Mouse (Mus musculus): ENCODE results near the gene Olfr1394. TPM values are rescaled to one million over a fixed set of nuclear protein-coding genes. Genes with fewer than 3 reads are reported as not detected.
A peak's percentile ranks its signal among the peaks of the same experiment; 100 is the strongest.

Gene Olfr1394
- total RNA-seq, 1 experiment: not detected

- in situ Hi-C loops (cut with MboI; ENCODE audit: low sequenced_read_pairs in 2 of 2, unreplicated experiment in 2 of 2): loop anchor here in 1 of 2 experiments (10.0 kb wide), 1 partner anchor 245 kb away; the partner anchor contains the start of gene Irgm1
- no peaks in the 10 kb centered on the region for H3K9me3 ChIP-seq (ENCODE audit: control insufficient read depth, insufficient read depth, low read depth, low read length)
- H3K9ac ChIP-seq (ENCODE audit: insufficient read depth, low read depth, low read length, poor library complexity, severe bottlenecking): no peak overlapping the region
- H3K4me3 ChIP-seq (ENCODE audit: insufficient read depth in 1 of 2, low read depth in 1 of 2, low read length in 2 of 2, poor library complexity in 1 of 2, severe bottlenecking in 1 of 2): no peak overlapping the region
- no peak overlapping the region for H3K27ac ChIP-seq (ENCODE audit: insufficient read depth, low read depth, low read length, poor library complexity, severe bottlenecking)
- DNase-seq (ENCODE audit: low read depth, low spot score): no peak
- H3K4me1 ChIP-seq (ENCODE audit: control insufficient read depth in 2 of 2, insufficient read depth in 2 of 2, low read length in 2 of 2, poor library complexity in 1 of 2): no peaks in the 10 kb centered on the region
- H3K36me3 ChIP-seq (ENCODE audit: control insufficient read depth, insufficient read depth, low read length, poor library complexity, severe bottlenecking): no peaks in the 10 kb centered on the region
- no peak for TF ChIP-seq ZNF384 (IDR thresholded peaks at IDR 0.05; ENCODE audit: low read depth, low read length)
- no peak for TF ChIP-seq ZC3H11A (IDR thresholded peaks at IDR 0.05; ENCODE audit: borderline replicate concordance, low read depth, low read length)
- no peak for TF ChIP-seq MAFK (IDR thresholded peaks at IDR 0.05; ENCODE audit: insufficient read depth, low read depth, low read length)
- no peak for TF ChIP-seq CHD2 (IDR thresholded peaks at IDR 0.05; ENCODE audit: low read depth, low read length)
- TF ChIP-seq HCFC1 (IDR thresholded peaks at IDR 0.05; ENCODE audit: borderline replicate concordance, insufficient read depth, low read length): no peak
These were observed 34.5 kb upstream of the Olfr1394 start for GRCm38 (mm10) chr11:49119635-49120034.

DNA sequence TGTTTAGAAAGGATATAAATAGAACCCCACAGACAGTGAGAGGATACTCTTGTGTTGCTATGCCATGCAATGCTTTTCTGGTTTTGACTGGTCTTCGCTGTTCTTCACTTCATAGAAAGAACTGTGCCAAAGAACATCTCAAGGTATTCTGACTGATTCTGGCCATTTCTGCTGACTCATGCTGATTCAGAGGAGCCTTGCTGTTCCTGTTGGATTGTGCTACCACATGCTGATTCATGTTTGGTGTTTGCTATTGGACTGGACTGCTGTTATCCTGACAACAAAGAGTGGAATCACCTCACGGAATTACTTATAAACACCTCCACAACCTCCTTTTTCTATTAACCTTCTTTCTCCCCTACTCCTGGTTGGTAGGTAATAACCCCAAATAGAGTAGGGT is 30.0 kb upstream of the Olfr1394 start:
- Histone ChIP-seq H3K36me3 (ENCODE audit: control insufficient read depth, insufficient read depth, low read length, poor library complexity, severe bottlenecking) (no peaks in the 10 kb centered on the region), H3K4me3 (ENCODE audit: insufficient read depth in 1 of 2, low read depth in 1 of 2, low read length in 2 of 2, poor library complexity in 1 of 2, severe bottlenecking in 1 of 2) (no peak overlapping the region), H3K4me1 (ENCODE audit: control insufficient read depth in 2 of 2, insufficient read depth in 2 of 2, low read length in 2 of 2, poor library complexity in 1 of 2) (no peaks in the 10 kb centered on the region), H3K9me3 (ENCODE audit: control insufficient read depth, insufficient read depth, low read depth, low read length) (no peaks in the 10 kb centered on the region), H3K9ac (ENCODE audit: insufficient read depth, low read depth, low read length, poor library complexity, severe bottlenecking) (no peak overlapping the region), H3K27ac (ENCODE audit: insufficient read depth, low read depth, low read length, poor library complexity, severe bottlenecking) (no peak overlapping the region)
- TF ChIP-seq ZC3H11A (IDR thresholded peaks at IDR 0.05; ENCODE audit: borderline replicate concordance, low read depth, low read length): no peak
- no peak for TF ChIP-seq ZNF384 (IDR thresholded peaks at IDR 0.05; ENCODE audit: low read depth, low read length)
- no peak for TF ChIP-seq CHD2 (IDR thresholded peaks at IDR 0.05; ENCODE audit: low read depth, low read length)
- TF ChIP-seq MAFK (IDR thresholded peaks at IDR 0.05; ENCODE audit: insufficient read depth, low read depth, low read length): peak; percentile 89
- no peak for TF ChIP-seq HCFC1 (IDR thresholded peaks at IDR 0.05; ENCODE audit: borderline replicate concordance, insufficient read depth, low read length)
- DNase-seq (ENCODE audit: low read depth, low spot score): no peak
- in situ Hi-C loops (cut with MboI; ENCODE audit: low sequenced_read_pairs in 2 of 2, unreplicated experiment in 2 of 2): no loop called here

- Histone ChIP-seq H3K9ac (ENCODE audit: insufficient read depth, low read depth, low read length, poor library complexity, severe bottlenecking) (no peak within 1 kb of the TSS), H3K27ac (ENCODE audit: insufficient read depth, low read depth, low read length, poor library complexity, severe bottlenecking) (no peak within 1 kb of the TSS), H3K4me3 (ENCODE audit: insufficient read depth in 1 of 2, low read depth in 1 of 2, low read length in 2 of 2, poor library complexity in 1 of 2, severe bottlenecking in 1 of 2) (no peak within 1 kb of the TSS), H3K36me3 (ENCODE audit: control insufficient read depth, insufficient read depth, low read length, poor library complexity, severe bottlenecking) (no peaks in the 10 kb centered on the region), H3K4me1 (ENCODE audit: control insufficient read depth in 2 of 2, insufficient read depth in 2 of 2, low read length in 2 of 2, poor library complexity in 1 of 2) (no peaks in the 10 kb centered on the region), H3K9me3 (ENCODE audit: control insufficient read depth, insufficient read depth, low read depth, low read length) (no peaks in the 10 kb centered on the region)
- TF ChIP-seq CHD2 (IDR thresholded peaks at IDR 0.05; ENCODE audit: low read depth, low read length) (no peak), ZNF384 (IDR thresholded peaks at IDR 0.05; ENCODE audit: low read depth, low read length) (no peak), MAFK (IDR thresholded peaks at IDR 0.05; ENCODE audit: insufficient read depth, low read depth, low read length) (no peak), HCFC1 (IDR thresholded peaks at IDR 0.05; ENCODE audit: borderline replicate concordance, insufficient read depth, low read length) (no peak), ZC3H11A (IDR thresholded peaks at IDR 0.05; ENCODE audit: borderline replicate concordance, low read depth, low read length) (no peak)
- in situ Hi-C loops (cut with MboI; ENCODE audit: low sequenced_read_pairs in 2 of 2, unreplicated experiment in 2 of 2): no loop called here
- DNase-seq (ENCODE audit: low read depth, low spot score): no peak
These were observed 12.2 kb upstream of the Olfr1394 start, which contains the start of gene Olfr1395 for GRCm38 (mm10) chr11:49141974-49142373. TSS of gene Olfr1395 (plus strand) at chr11:49142274.

DNA sequence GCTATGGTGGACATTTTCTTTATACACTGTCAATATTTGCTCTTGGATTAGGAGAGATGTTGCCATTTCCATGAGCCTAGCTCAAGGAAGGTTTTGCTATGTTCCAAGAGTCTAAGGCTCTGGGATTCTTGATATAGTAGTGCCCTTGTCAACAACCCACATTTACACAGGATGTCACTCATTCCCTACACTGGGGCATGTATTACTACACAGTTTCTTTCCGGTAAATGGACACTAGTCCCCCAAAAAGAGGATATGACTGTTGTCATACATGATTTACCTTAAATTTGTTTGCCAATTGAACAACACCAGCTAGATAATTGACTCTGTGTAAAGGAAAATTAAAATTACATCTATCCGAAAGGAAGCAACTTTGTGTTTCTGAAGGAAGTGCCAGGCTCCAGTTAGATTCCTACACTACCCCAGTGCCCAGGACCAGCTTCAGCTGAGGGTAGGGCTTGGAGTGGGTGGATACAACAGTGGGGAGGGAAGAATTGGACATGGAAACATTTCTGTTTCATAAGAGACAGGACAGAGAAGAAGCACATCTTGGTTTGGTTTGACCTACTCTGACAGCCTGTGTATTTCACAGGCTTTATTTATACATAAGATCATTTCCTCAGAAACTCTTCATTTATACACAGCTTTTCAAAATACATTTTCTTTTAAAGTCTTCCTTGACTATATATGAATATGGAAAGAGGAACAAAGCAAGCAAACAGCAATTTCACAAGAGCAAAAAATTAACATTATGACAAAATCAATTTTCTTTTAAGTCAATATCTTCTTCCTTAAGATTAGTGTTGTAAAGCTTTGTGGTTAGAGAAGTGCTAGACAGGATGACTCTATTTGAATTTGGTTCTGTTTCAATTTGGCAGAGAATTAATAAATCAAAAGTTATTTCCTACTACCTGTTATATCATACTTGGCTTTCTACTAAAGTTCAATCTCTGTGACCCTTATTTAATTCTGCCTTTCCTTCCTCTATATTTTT is 2.9 kb downstream of the Olfr1394 start:
- H3K36me3 ChIP-seq (ENCODE audit: control insufficient read depth, insufficient read depth, low read length, poor library complexity, severe bottlenecking): no peaks in the 10 kb centered on the region
- no peak overlapping the region for H3K4me3 ChIP-seq (ENCODE audit: insufficient read depth in 1 of 2, low read depth in 1 of 2, low read length in 2 of 2, poor library complexity in 1 of 2, severe bottlenecking in 1 of 2)
- no peaks in the 10 kb centered on the region for H3K9me3 ChIP-seq (ENCODE audit: control insufficient read depth, insufficient read depth, low read depth, low read length)
- TF ChIP-seq ZC3H11A (IDR thresholded peaks at IDR 0.05; ENCODE audit: borderline replicate concordance, low read depth, low read length): no peak
- no peak for TF ChIP-seq CHD2 (IDR thresholded peaks at IDR 0.05; ENCODE audit: low read depth, low read length)
- TF ChIP-seq ZNF384 (IDR thresholded peaks at IDR 0.05; ENCODE audit: low read depth, low read length): no peak
- no peak for TF ChIP-seq MAFK (IDR thresholded peaks at IDR 0.05; ENCODE audit: insufficient read depth, low read depth, low read length)
- TF ChIP-seq HCFC1 (IDR thresholded peaks at IDR 0.05; ENCODE audit: borderline replicate concordance, insufficient read depth, low read length): no peak
- in situ Hi-C loops (cut with MboI; ENCODE audit: low sequenced_read_pairs in 2 of 2, unreplicated experiment in 2 of 2): no loop called here
- H3K4me1 ChIP-seq (ENCODE audit: control insufficient read depth in 2 of 2, insufficient read depth in 2 of 2, low read length in 2 of 2, poor library complexity in 1 of 2): no peaks in the 10 kb centered on the region
- no peak overlapping the region for H3K9ac ChIP-seq (ENCODE audit: insufficient read depth, low read depth, low read length, poor library complexity, severe bottlenecking)
- DNase-seq (ENCODE audit: low read depth, low spot score): no peak
- H3K27ac ChIP-seq (ENCODE audit: insufficient read depth, low read depth, low read length, poor library complexity, severe bottlenecking): no peak overlapping the region

Measured in ES-E14 (cell line).